Mouse (Mus musculus) cerebellum, adult 2 months (tissue): ENCODE measurements around the gene Ctc1.

Source experiments
- CTCF ChIP-seq: fragments of 200-500 bp; IDR thresholded peaks from 2 replicates; pipeline ENCODE4 v1.5.1; 2011; ENCODE audit warnings: low read depth, mild to moderate bottlenecking, control low read depth, low read length, moderate library complexity, borderline replicate concordance; ENCODE audit not compliant: insufficient read depth
- POLR2A ChIP-seq: fragments of 200-500 bp; IDR thresholded peaks from 2 replicates; pipeline ENCODE4 v1.6.1; 2011; ENCODE audit warnings: low read length, control low read depth, borderline replicate concordance; ENCODE audit not compliant: insufficient read depth

DNA sequence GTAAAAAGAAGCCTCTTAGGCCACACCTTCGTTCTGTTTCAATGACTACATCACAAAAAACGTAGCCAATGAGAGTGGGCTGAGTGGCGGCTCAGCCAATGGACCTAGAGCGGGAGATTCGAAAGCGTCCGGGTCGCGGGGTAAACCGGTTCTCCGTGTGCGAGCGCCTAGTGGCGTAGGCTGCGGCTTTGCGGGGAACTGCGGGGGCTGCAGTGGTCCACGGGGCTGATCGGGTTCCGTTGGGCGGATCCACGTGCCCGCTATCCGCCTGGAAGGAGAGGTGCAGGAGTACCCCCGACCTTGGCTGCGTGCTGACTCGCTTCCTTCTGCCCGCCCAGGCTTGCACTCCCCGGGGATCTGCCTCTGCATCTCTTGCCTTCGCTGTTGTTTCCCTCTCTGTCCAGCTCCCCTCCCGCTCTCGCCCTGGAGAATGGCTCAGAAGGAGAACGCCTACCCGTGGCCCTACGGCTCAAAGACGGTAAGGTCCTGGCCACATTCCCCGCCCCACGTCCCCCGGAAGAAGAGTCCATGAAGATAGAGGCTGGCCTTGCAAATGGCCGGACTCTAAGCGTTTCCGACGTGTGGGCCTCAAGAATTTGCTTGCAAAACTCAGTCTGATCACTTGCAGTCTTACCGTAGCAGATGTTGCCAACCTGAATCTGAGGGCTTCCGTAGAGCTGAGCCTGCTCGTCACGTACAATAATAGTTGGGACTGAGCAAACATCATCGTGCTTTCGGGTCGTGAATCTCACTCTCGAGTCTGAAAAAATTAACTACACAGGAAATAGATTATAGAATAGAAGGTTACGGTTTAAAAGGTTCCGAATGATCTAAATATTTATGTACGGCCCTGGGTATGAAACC, 30.1 kb downstream of the Ctc1 start, which contains the start of gene Aurkb:
- TF ChIP-seq POLR2A (no peak), CTCF (no peak)
